In the genomic region with DNA sequence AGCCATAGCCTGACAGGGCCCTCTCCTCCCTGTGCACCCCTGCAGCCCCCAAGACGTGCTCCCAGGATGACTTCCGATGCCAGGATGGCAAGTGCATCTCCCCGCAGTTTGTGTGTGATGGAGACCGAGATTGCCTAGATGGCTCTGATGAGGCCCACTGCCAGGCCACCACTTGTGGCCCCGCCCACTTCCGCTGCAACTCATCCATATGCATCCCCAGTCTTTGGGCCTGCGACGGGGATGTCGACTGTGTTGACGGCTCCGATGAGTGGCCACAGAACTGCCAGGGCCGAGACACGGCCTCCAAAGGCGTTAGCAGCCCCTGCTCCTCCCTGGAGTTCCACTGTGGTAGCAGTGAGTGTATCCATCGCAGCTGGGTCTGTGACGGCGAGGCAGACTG, we compare ENCODE assay signal across 22 mouse cellular contexts.
"Had no signal": no experiment of that assay in that cellular context is flagged by ENCODE, and none has a peak within 500 bp of the region (broad histone marks: within the 10 kb centered on the region; RNA-seq: fewer than 3 reads in every experiment).

No protein-coding gene starts in this region.

- H3K4me2 ChIP-seq: kidney, embryonic 15.5 days; limb, embryonic 12.5 days; limb, embryonic 15.5 days; liver, embryonic 11.5 days; lung, embryonic 14.5 days; midbrain, embryonic 12.5 days; midbrain, embryonic 15.5 days; neural tube, embryonic 13.5 days; stomach, embryonic 15.5 days had no signal

- H3K4me3 ChIP-seq: kidney, embryonic 15.5 days; limb, embryonic 12.5 days; limb, embryonic 15.5 days; midbrain, embryonic 12.5 days; midbrain, embryonic 15.5 days; myocyte; neural tube, embryonic 13.5 days; stomach, embryonic 15.5 days had no signal

- ATAC-seq: liver, postnatal 0 days; lung, postnatal 0 days; midbrain, embryonic 15.5 days had no signal

- H3K27me3 ChIP-seq: kidney, embryonic 15.5 days; limb, embryonic 12.5 days; limb, embryonic 15.5 days; midbrain, embryonic 12.5 days; midbrain, embryonic 15.5 days; neural tube, embryonic 13.5 days; stomach, embryonic 15.5 days had no signal

- H3K9ac ChIP-seq: kidney, embryonic 15.5 days; limb, embryonic 12.5 days; limb, embryonic 15.5 days; liver, embryonic 14.5 days; liver, postnatal 0 days; lung, embryonic 14.5 days; midbrain, embryonic 12.5 days; midbrain, embryonic 15.5 days; neural tube, embryonic 13.5 days; stomach, embryonic 15.5 days had no signal

- H3K9me3 ChIP-seq: kidney, embryonic 15.5 days; limb, embryonic 15.5 days; midbrain, embryonic 12.5 days; midbrain, embryonic 15.5 days; neural tube, embryonic 13.5 days; stomach, embryonic 15.5 days had no signal

- H3K4me1 ChIP-seq: limb, embryonic 12.5 days; midbrain, embryonic 12.5 days; midbrain, embryonic 15.5 days had no signal

- H3K27ac ChIP-seq: kidney, embryonic 15.5 days; limb, embryonic 12.5 days; limb, embryonic 15.5 days; liver, embryonic 14.5 days; macrophage; midbrain, embryonic 12.5 days; midbrain, embryonic 15.5 days; neural tube, embryonic 13.5 days; stomach, embryonic 15.5 days had no signal

- DNase-seq: kidney, postnatal 10 days; kidney, postnatal 36 days; layer of hippocampus, postnatal 36 days; left cerebral cortex, postnatal 4 days; liver, postnatal 0 days; lung, embryonic 14.5 days; retina, postnatal 1 day; right cerebral cortex, postnatal 25 days; spleen, adult 18-20 months; thymus, postnatal 25 days had no signal
